Mouse (Mus musculus) heart, adult 11 months (tissue): ENCODE measurements around the gene Olfr39.
"Not testable (repeated sequence)": the region's sequence is repeated elsewhere in the genome, so short reads cannot be mapped to it uniquely, and the experiment has no call there.

Source experiments
- DNase-seq: peaks from one replicate; pipeline ENCODE4 v3.0.0; 2022

The Olfr39 gene

DNA sequence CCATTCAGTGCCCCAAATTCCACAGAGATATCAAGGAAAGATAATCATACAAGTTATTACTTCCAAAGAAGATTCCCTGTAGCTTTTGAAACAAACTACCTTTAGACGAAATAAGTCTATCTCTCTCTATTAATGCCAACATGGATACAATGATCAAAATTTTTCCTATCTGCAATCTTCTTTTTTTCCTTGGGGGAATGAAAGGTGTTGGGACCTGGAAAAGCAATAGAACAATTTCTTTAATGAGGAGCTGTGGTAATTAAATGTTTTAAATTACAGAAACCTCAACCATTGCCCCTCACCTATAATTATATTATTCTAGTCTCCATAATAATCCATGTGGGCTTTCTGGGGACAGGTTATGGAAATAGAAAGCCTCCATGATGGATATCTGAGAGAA, at the start of gene Olfr39:
Gene Olfr39, plus strand, starts transcription at position 301 of the 400 bp plus-strand sequence.
- DNase-seq = no peak

DNA sequence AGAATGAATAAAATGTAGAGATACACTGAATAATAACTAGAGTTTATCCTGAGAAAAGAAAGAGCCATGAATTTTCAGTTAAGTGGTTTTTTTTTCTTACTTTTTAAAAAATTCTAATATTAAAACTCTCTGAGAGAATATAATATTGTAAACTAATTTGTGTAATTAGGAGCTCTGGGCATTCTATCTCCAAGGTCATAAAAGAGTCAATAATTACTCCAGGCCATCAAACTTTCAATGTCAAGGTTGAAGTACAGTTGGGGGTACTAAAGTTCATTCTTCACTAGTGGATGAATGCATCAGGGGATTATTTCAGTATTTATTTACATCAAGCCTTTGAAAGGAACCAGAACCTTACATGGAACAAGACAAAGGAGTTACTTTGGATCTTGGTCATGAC, 45.3 kb upstream of the Olfr39 start, which contains the start of gene Olfr872:
Gene Olfr872, plus strand, starts transcription at position 301 of the 400 bp plus-strand sequence.
- no peak for DNase-seq

DNA sequence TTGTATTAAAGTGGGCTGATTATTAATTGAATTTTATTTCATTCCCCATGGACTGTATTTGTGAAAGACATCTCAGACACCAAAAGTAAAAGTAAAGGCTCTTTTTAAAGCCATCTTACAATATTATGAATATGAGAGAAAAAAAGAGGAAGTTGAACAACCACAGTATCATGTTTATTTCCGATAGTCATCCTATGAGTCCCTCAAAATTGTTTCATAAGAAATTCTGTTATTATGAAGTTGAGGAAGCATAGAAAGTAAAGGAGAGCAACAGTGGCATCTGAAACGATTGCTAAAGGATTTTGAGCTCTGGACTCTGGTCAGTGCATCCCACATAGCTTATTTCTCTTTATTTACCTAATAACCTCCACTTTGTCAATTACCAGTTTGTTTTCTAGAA, 44.8 kb upstream of the Olfr39 start:
- no peak for DNase-seq

DNA sequence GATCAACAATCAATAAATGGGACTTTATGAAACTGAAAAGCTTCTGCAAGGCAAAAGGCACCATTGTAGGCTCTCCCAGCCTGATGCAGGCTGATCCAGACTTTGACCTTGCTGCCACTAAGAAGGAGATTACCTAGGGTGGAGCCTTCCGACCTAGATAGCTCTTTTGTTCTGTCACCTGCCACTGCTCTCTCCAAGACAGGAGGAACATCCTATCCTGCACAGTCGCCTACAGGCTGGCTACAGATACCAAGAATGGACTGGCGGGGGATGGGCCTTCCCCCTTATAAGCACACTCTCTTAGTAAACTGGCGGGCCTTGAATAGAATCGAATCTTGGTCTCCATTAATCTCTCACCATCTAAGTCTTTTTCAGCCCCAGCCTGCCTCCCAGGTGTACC, 13.4 kb downstream of the Olfr39 start:
- DNase-seq = not testable (repeated sequence)

DNA sequence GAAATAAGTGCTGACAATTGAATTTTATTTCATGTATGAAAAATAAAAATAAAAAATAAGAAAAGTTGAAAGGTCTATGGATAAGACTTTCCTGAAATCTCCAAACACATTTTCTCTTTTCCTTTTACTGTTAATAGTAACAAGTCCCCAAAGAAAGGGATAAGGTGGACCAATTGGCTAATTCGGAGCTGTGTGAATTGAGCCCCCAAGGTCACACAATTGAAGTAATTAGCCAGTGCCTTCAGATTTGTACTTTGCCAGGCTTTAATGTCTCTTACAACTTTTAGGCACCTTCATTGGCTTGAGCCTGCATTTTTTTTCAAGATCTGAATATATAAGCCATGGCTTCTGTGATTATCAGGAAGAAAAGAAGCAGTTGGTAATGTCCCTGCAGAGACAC, 16.1 kb downstream of the Olfr39 start, which contains the start of gene Olfr873:
Gene Olfr873, plus strand, starts transcription at position 301 of the 400 bp plus-strand sequence.
- no peak for DNase-seq

DNA sequence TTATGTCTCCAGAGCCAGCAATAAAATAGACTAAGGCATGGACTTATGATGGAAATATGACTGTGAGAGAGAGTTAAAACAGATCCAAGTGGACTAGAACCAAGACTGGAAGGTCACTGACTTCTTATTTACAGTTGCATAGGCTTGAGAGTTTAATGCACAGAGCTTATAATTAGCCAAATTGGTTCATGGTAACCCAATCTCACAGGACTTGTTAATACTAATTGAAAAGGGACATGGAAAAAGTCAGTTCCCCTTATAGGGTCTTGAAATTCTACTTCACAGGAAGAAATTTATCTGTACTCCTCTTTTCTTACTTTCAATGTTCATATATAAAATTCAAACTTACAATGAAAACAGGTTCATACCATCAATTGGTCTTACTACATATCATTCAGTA, 53.8 kb downstream of the Olfr39 start, which contains the start of gene Olfr18:
Gene Olfr18, minus strand, starts transcription at position 101 of the 400 bp plus-strand sequence.
- no peak for DNase-seq
